Mouse (Mus musculus): ENCODE data around the gene Tns1. TPM values are rescaled to one million over a fixed set of nuclear protein-coding genes. Genes with fewer than 3 reads are reported as not detected.

Gene Tns1
- polyA plus RNA-seq, 1 experiment, result 111 TPM

- no peak for TF ChIP-seq MAX (IDR thresholded peaks at IDR 0.05; ENCODE audit: low read depth)
- TF ChIP-seq REST (IDR thresholded peaks at IDR 0.05; ENCODE audit: insufficient read depth, insufficient read length), result no peak
- no peak for TF ChIP-seq TCF12 (IDR thresholded peaks at IDR 0.05; ENCODE audit: insufficient read depth, poor library complexity, severe bottlenecking)
- no peak for TF ChIP-seq POLR2AphosphoS2 (IDR thresholded peaks at IDR 0.05; ENCODE audit: insufficient read length, low read depth)
- no peak for TF ChIP-seq MYOD1 (IDR thresholded peaks at IDR 0.05; ENCODE audit: control insufficient read depth in 1 of 3, insufficient read length in 2 of 3, low read depth in 2 of 3)
- TF ChIP-seq TCF3 (IDR thresholded peaks at IDR 0.05; ENCODE audit: insufficient read length, low read depth), result no peak
- no peak for TF ChIP-seq SRF (IDR thresholded peaks at IDR 0.05; ENCODE audit: control insufficient read depth, insufficient read length, low read depth)
- TF ChIP-seq E2F4 (IDR thresholded peaks at IDR 0.05; ENCODE audit: insufficient read depth), result no peak
- TF ChIP-seq USF1 (IDR thresholded peaks at IDR 0.05; ENCODE audit: low read depth), result no peak
- no peak for TF ChIP-seq CEBPB (IDR thresholded peaks at IDR 0.05; ENCODE audit: insufficient read depth, poor library complexity, severe bottlenecking)
- Histone ChIP-seq H3K4me2 (ENCODE audit: low read depth) (no peak overlapping the region), H3K79me2 (ENCODE audit: control insufficient read depth, insufficient read depth) (no peaks in the 10 kb centered on the region), H3K27me3 (ENCODE audit: control insufficient read depth, insufficient read depth, insufficient read length) (peaks cover 3% of the 10 kb centered on the region), H3K4me3 (no peak overlapping the region), H3ac (ENCODE audit: control insufficient read depth, insufficient read length) (no peak overlapping the region), H3K36me3 (ENCODE audit: control insufficient read depth, insufficient read depth) (no peaks in the 10 kb centered on the region)
Observed at GRCm38 (mm10) chr1:74119115-74119514, 5.1 kb downstream of the Tns1 start.

- Histone ChIP-seq H3K27me3 (ENCODE audit: control insufficient read depth, insufficient read depth, insufficient read length) (no peaks in the 10 kb centered on the region), H3K36me3 (ENCODE audit: control insufficient read depth, insufficient read depth) (no peaks in the 10 kb centered on the region), H3K4me3 (no peak overlapping the region), H3K4me2 (ENCODE audit: low read depth) (no peak overlapping the region), H3ac (ENCODE audit: control insufficient read depth, insufficient read length) (no peak overlapping the region), H3K79me2 (ENCODE audit: control insufficient read depth, insufficient read depth) (no peaks in the 10 kb centered on the region)
- TF ChIP-seq POLR2A (IDR thresholded peaks at IDR 0.05; ENCODE audit: insufficient read length, low read depth), result no peak
- no peak for TF ChIP-seq CEBPB (IDR thresholded peaks at IDR 0.05; ENCODE audit: insufficient read depth, poor library complexity, severe bottlenecking)
- no peak for TF ChIP-seq E2F4 (IDR thresholded peaks at IDR 0.05; ENCODE audit: insufficient read depth)
- TF ChIP-seq TCF12 (IDR thresholded peaks at IDR 0.05; ENCODE audit: insufficient read depth, poor library complexity, severe bottlenecking), result no peak
- TF ChIP-seq SRF (IDR thresholded peaks at IDR 0.05; ENCODE audit: control insufficient read depth, insufficient read length, low read depth), result no peak
- TF ChIP-seq MYOG (IDR thresholded peaks at IDR 0.05; ENCODE audit: control insufficient read depth in 1 of 3, insufficient read depth in 1 of 3, insufficient read length in 2 of 3, low read depth in 2 of 3), result no peak
- no peak for TF ChIP-seq POLR2AphosphoS2 (IDR thresholded peaks at IDR 0.05; ENCODE audit: insufficient read length, low read depth)
- TF ChIP-seq TCF3 (IDR thresholded peaks at IDR 0.05; ENCODE audit: insufficient read length, low read depth), result no peak
- TF ChIP-seq REST (IDR thresholded peaks at IDR 0.05; ENCODE audit: insufficient read depth, insufficient read length), result no peak
- TF ChIP-seq MYOD1 (IDR thresholded peaks at IDR 0.05; ENCODE audit: control insufficient read depth in 1 of 3, insufficient read length in 2 of 3, low read depth in 2 of 3), result no peak
- TF ChIP-seq USF1 (IDR thresholded peaks at IDR 0.05; ENCODE audit: low read depth), result no peak
- TF ChIP-seq MAX (IDR thresholded peaks at IDR 0.05; ENCODE audit: low read depth), result no peak
Observed at GRCm38 (mm10) chr1:74117876-74118275, 6.4 kb downstream of the Tns1 start.

GRCm38 (mm10) chr1:74113071-74113470 lies 11.2 kb downstream of the Tns1 start:
- Histone ChIP-seq H3K27me3 (ENCODE audit: control insufficient read depth, insufficient read depth, insufficient read length) (no peaks in the 10 kb centered on the region), H3K4me2 (ENCODE audit: low read depth) (no peak overlapping the region), H3ac (ENCODE audit: control insufficient read depth, insufficient read length) (no peak overlapping the region), H3K36me3 (ENCODE audit: control insufficient read depth, insufficient read depth) (no peaks in the 10 kb centered on the region), H3K79me2 (ENCODE audit: control insufficient read depth, insufficient read depth) (no peaks in the 10 kb centered on the region), H3K4me3 (no peak overlapping the region)
- no peak for TF ChIP-seq MYOG (IDR thresholded peaks at IDR 0.05; ENCODE audit: control insufficient read depth in 1 of 3, insufficient read depth in 1 of 3, insufficient read length in 2 of 3, low read depth in 2 of 3)
- no peak for TF ChIP-seq POLR2A (IDR thresholded peaks at IDR 0.05; ENCODE audit: insufficient read length, low read depth)
- TF ChIP-seq POLR2AphosphoS2 (IDR thresholded peaks at IDR 0.05; ENCODE audit: insufficient read length, low read depth), result no peak
- no peak for TF ChIP-seq MAX (IDR thresholded peaks at IDR 0.05; ENCODE audit: low read depth)
- TF ChIP-seq USF1 (IDR thresholded peaks at IDR 0.05; ENCODE audit: low read depth), result no peak
- no peak for TF ChIP-seq CEBPB (IDR thresholded peaks at IDR 0.05; ENCODE audit: insufficient read depth, poor library complexity, severe bottlenecking)
- TF ChIP-seq TCF3 (IDR thresholded peaks at IDR 0.05; ENCODE audit: insufficient read length, low read depth), result no peak
- TF ChIP-seq MYOD1 (IDR thresholded peaks at IDR 0.05; ENCODE audit: control insufficient read depth in 1 of 3, insufficient read length in 2 of 3, low read depth in 2 of 3), result no peak

GRCm38 (mm10) chr1:74111696-74112030 lies 12.6 kb downstream of the Tns1 start:
- H3K4me2 ChIP-seq (ENCODE audit: low read depth), result peak overlapping the region; percentile 1
- no peaks in the 10 kb centered on the region for H3K36me3 ChIP-seq (ENCODE audit: control insufficient read depth, insufficient read depth)
- H3K27me3 ChIP-seq (ENCODE audit: control insufficient read depth, insufficient read depth, insufficient read length), result no peaks in the 10 kb centered on the region
- no peak overlapping the region for H3K4me3 ChIP-seq
- TF ChIP-seq POLR2AphosphoS2 (IDR thresholded peaks at IDR 0.05; ENCODE audit: insufficient read length, low read depth), result no peak
- TF ChIP-seq E2F4 (IDR thresholded peaks at IDR 0.05; ENCODE audit: insufficient read depth), result no peak
- no peak for TF ChIP-seq TCF12 (IDR thresholded peaks at IDR 0.05; ENCODE audit: insufficient read depth, poor library complexity, severe bottlenecking)
- no peak for TF ChIP-seq MYOD1 (IDR thresholded peaks at IDR 0.05; ENCODE audit: control insufficient read depth in 1 of 3, insufficient read length in 2 of 3, low read depth in 2 of 3)
- no peak for TF ChIP-seq TCF3 (IDR thresholded peaks at IDR 0.05; ENCODE audit: insufficient read length, low read depth)
- TF ChIP-seq MYOG (IDR thresholded peaks at IDR 0.05; ENCODE audit: control insufficient read depth in 1 of 3, insufficient read depth in 1 of 3, insufficient read length in 2 of 3, low read depth in 2 of 3), result no peak
- no peak for TF ChIP-seq POLR2A (IDR thresholded peaks at IDR 0.05; ENCODE audit: insufficient read length, low read depth)
- TF ChIP-seq CEBPB (IDR thresholded peaks at IDR 0.05; ENCODE audit: insufficient read depth, poor library complexity, severe bottlenecking), result no peak
- no peak for TF ChIP-seq REST (IDR thresholded peaks at IDR 0.05; ENCODE audit: insufficient read depth, insufficient read length)
- no peak for TF ChIP-seq SRF (IDR thresholded peaks at IDR 0.05; ENCODE audit: control insufficient read depth, insufficient read length, low read depth)
- TF ChIP-seq MAX (IDR thresholded peaks at IDR 0.05; ENCODE audit: low read depth), result no peak
- no peak for TF ChIP-seq USF1 (IDR thresholded peaks at IDR 0.05; ENCODE audit: low read depth)
- H3ac ChIP-seq (ENCODE audit: control insufficient read depth, insufficient read length), result no peak overlapping the region
- H3K79me2 ChIP-seq (ENCODE audit: control insufficient read depth, insufficient read depth), result no peaks in the 10 kb centered on the region
